In genomic region chr1:105663171-105663961, GRCm38 (mm10) we compare ENCODE assay signal across 8 mouse cellular contexts. TPM values are rescaled to one million over a fixed set of nuclear protein-coding genes. Genes with fewer than 3 reads are reported as not detected.
DNase-seq lines count a peak whose midpoint lies in the region; ATAC-seq and TF ChIP-seq lines count a peak whose summit lies in the region.

Gene Pign, minus strand, starts transcription at chr1:105663677.
Gene Relch, plus strand, starts transcription at chr1:105663861.

- TF ChIP-seq POLR2A in MEL (IDR thresholded peaks at IDR 0.05; ENCODE audit: control insufficient read depth in 1 of 2, insufficient read depth in 1 of 2, low read depth in 1 of 2, low read length in 2 of 2, poor library complexity in 1 of 2) = peak; percentile 55 to 92; a peak in 3 of 4 replicates
- TF ChIP-seq POLR2A in cerebellum, adult 2 months (IDR thresholded peaks at IDR 0.05; ENCODE audit: borderline replicate concordance, insufficient read depth, low read length) = peak; percentile 93

- no peak for TF ChIP-seq RAD21 in MEL (IDR thresholded peaks at IDR 0.05; ENCODE audit: low read depth, low read length)

- H3K4me2 ChIP-seq in forebrain, postnatal 0 days (ENCODE audit: low read depth) = peak within 1 kb of the TSS; percentile 92
- H3K4me2 ChIP-seq in lung, embryonic 15.5 days = peak within 1 kb of the TSS; percentile 74

- peak within 1 kb of the TSS; percentile 82 to 95 for H3K4me3 ChIP-seq in MEL (ENCODE audit: control insufficient read depth in 1 of 2, insufficient read depth in 1 of 2, low read depth in 2 of 2, low read length in 2 of 2)
- H3K4me3 ChIP-seq in cerebellum, adult 2 months (replicated peaks; ENCODE audit: insufficient read depth, low read depth, low read length) = peak within 1 kb of the TSS; percentile 90
- H3K4me3 ChIP-seq in forebrain, postnatal 0 days (ENCODE audit: low read depth, low read length) = peak within 1 kb of the TSS; percentile 95
- H3K4me3 ChIP-seq in lung, embryonic 15.5 days = peak within 1 kb of the TSS; percentile 98

- TF ChIP-seq EP300 in MEL (IDR thresholded peaks at IDR 0.05; ENCODE audit: low read depth in 1 of 2, low read length in 2 of 2) = peak; percentile 63 to 66

- WGBS in cerebellum, adult 2 months = under 1% methylated on average over 41 of the region's 41 CpGs
- WGBS in forebrain, postnatal 0 days = 2% methylated on average over 41 of the region's 41 CpGs
- WGBS in lung, embryonic 15.5 days = under 1% methylated on average over 41 of the region's 41 CpGs

- no peak for TF ChIP-seq CTCF in MEL (IDR thresholded peaks at IDR 0.05 in 2 of 3, conservative IDR thresholded peaks at IDR 0.05 in 1 of 3; ENCODE audit: control insufficient read depth in 1 of 3, insufficient read depth in 1 of 3, low read depth in 2 of 3, low read length in 3 of 3, poor library complexity in 1 of 3, severe bottlenecking in 1 of 3)
- no peak for TF ChIP-seq CTCF in cerebellum, adult 2 months (IDR thresholded peaks at IDR 0.05; ENCODE audit: borderline replicate concordance, insufficient read depth, low read depth, low read length)
- peak; percentile 45 for TF ChIP-seq CTCF in forebrain, postnatal 0 days (IDR thresholded peaks at IDR 0.05; ENCODE audit: low read depth)

- no peaks in the 10 kb centered on the region for H3K27me3 ChIP-seq in MEL (ENCODE audit: control insufficient read depth in 1 of 2, insufficient read depth in 2 of 2, low read length in 2 of 2)
- no peaks in the 10 kb centered on the region for H3K27me3 ChIP-seq in cerebellum, adult 2 months (ENCODE audit: control insufficient read depth, insufficient read depth, low read length)
- no peaks in the 10 kb centered on the region for H3K27me3 ChIP-seq in forebrain, postnatal 0 days (ENCODE audit: insufficient read depth, low read length)
- H3K27me3 ChIP-seq in lung, embryonic 15.5 days = no peaks in the 10 kb centered on the region

- H3K9me3 ChIP-seq in MEL (replicated peaks; ENCODE audit: insufficient read depth, low read length) = no peaks in the 10 kb centered on the region
- no peaks in the 10 kb centered on the region for H3K9me3 ChIP-seq in forebrain, postnatal 0 days (ENCODE audit: low read length)
- H3K9me3 ChIP-seq in lung, embryonic 15.5 days = no peaks in the 10 kb centered on the region

- peak within 1 kb of the TSS; percentile 86 for H3K27ac ChIP-seq in MEL (ENCODE audit: control insufficient read depth, low read depth, low read length)
- H3K27ac ChIP-seq in cerebellum, adult 2 months (ENCODE audit: insufficient read depth, low read length) = peak within 1 kb of the TSS; percentile 73
- H3K27ac ChIP-seq in forebrain, postnatal 0 days (ENCODE audit: low read depth, low read length) = peak within 1 kb of the TSS; percentile 94
- H3K27ac ChIP-seq in lung, embryonic 15.5 days = peak within 1 kb of the TSS; percentile 64

- peak; percentile 98 for ATAC-seq in forebrain, postnatal 0 days
- peak; percentile 99 for ATAC-seq in lung, embryonic 15.5 days (ENCODE audit: borderline replicate concordance, extremely low read depth, low FRiP score, low TSS enrichment)

- H3K36me3 ChIP-seq in MEL (ENCODE audit: control insufficient read depth in 1 of 2, insufficient read depth in 2 of 2, low read length in 2 of 2) = peaks cover 7 to 31% of the 10 kb centered on the region in 2 experiments
- H3K36me3 ChIP-seq in forebrain, postnatal 0 days (ENCODE audit: insufficient read depth) = no peaks in the 10 kb centered on the region
- no peaks in the 10 kb centered on the region for H3K36me3 ChIP-seq in lung, embryonic 15.5 days

- peak; percentile 100 for DNase-seq in MEL (ENCODE audit: low read depth, low spot score)
- DNase-seq in cerebellum, adult 2 months = peak; percentile 94 to 98
- peak; percentile 99 for DNase-seq in forebrain, postnatal 0 days
- peak; percentile 98 for DNase-seq in heart, postnatal 4 days
- peak; percentile 97 to 98 for DNase-seq in layer of hippocampus, adult 8-10 months (ENCODE audit: low spot score in 2 of 2)
- peak; percentile 99 for DNase-seq in ovary, adult 18-20 months (ENCODE audit: low spot score)
- peak; percentile 99 for DNase-seq in thymus, postnatal 0 days (ENCODE audit: low spot score)

- H3K79me2 ChIP-seq in MEL (ENCODE audit: control insufficient read depth, insufficient read depth, low read length, poor library complexity) = peaks cover 44% of the 10 kb centered on the region

- peaks cover 4 to 20% of the 10 kb centered on the region in 2 experiments for H3K4me1 ChIP-seq in MEL (ENCODE audit: control insufficient read depth in 1 of 2, insufficient read depth in 2 of 2, low read length in 2 of 2)
- H3K4me1 ChIP-seq in cerebellum, adult 2 months (ENCODE audit: control insufficient read depth, insufficient read depth, low read length) = peaks cover 8% of the 10 kb centered on the region; the same call in 1 of the 2 replicates
- H3K4me1 ChIP-seq in forebrain, postnatal 0 days (ENCODE audit: insufficient read depth) = peaks cover 25% of the 10 kb centered on the region
- H3K4me1 ChIP-seq in lung, embryonic 15.5 days = peaks cover 6% of the 10 kb centered on the region; the same call in 1 of the 2 replicates

- peak within 1 kb of the TSS; percentile 87 for H3K9ac ChIP-seq in MEL (ENCODE audit: control insufficient read depth, low read depth, low read length, poor library complexity, severe bottlenecking)
- peak within 1 kb of the TSS; percentile 96 for H3K9ac ChIP-seq in forebrain, postnatal 0 days
- peak within 1 kb of the TSS; percentile 83 for H3K9ac ChIP-seq in lung, embryonic 15.5 days

TF ChIP-seq in MEL, 35 proteins besides CTCF, POLR2A, EP300 and RAD21 (continues in another document):
- TF ChIP-seq ETS1 (IDR thresholded peaks at IDR 0.05; ENCODE audit: low read depth, low read length) (peak; percentile 59; the same call in 1 of the 2 replicates), GATA1 (IDR thresholded peaks at IDR 0.05; ENCODE audit: low read depth, low read length) (peak; percentile 51; the same call in 1 of the 2 replicates), ZKSCAN1 (IDR thresholded peaks at IDR 0.05; ENCODE audit: low read depth, low read length) (no peak), POLR2AphosphoS2 (IDR thresholded peaks at IDR 0.05; ENCODE audit: low read length) (peak; percentile 90; the same call in 1 of the 2 replicates), BHLHE40 (IDR thresholded peaks at IDR 0.05; ENCODE audit: borderline replicate concordance, low read depth, low read length) (no peak), SMC3 (IDR thresholded peaks at IDR 0.05; ENCODE audit: low read depth, low read length) (no peak), POLR2AphosphoS5 (IDR thresholded peaks at IDR 0.05; ENCODE audit: borderline replicate concordance, low read depth, low read length) (peak; percentile 2; the same call in 1 of the 2 replicates), GABPA (IDR thresholded peaks at IDR 0.05; ENCODE audit: low read depth, low read length) (no peak; the same call in 1 of the 2 replicates), TBP (IDR thresholded peaks at IDR 0.05; ENCODE audit: low read depth, low read length) (peak; percentile 65), TAL1 (IDR thresholded peaks at IDR 0.05; ENCODE audit: low read length) (peak; percentile 73), TCF12 (IDR thresholded peaks at IDR 0.05; ENCODE audit: low read depth, low read length) (0 out of 2 replicates have a peak, but pooled peaks have one; percentile 24), USF2 (IDR thresholded peaks at IDR 0.05; ENCODE audit: borderline replicate concordance in 1 of 2, insufficient read depth in 1 of 2, low read depth in 1 of 2, low read length in 2 of 2) (no peak), CHD1 (IDR thresholded peaks at IDR 0.05; ENCODE audit: low read depth, low read length) (no peak), KAT2A (conservative IDR thresholded peaks at IDR 0.05; ENCODE audit: low read depth, low read length) (no peak; the same call in 1 of the 2 replicates), HCFC1 (IDR thresholded peaks at IDR 0.05; ENCODE audit: low read depth, low read length) (peak; percentile 82), NRF1 (IDR thresholded peaks at IDR 0.05; ENCODE audit: insufficient read depth, low read depth, low read length, poor library complexity, severe bottlenecking) (no peak), MXI1 (IDR thresholded peaks at IDR 0.05; ENCODE audit: low read depth, low read length) (peak; percentile 81), MEF2A (IDR thresholded peaks at IDR 0.05; ENCODE audit: extremely low read depth, insufficient replicate concordance, low read depth, low read length, poor library complexity, severe bottlenecking) (no peak), CHD2 (IDR thresholded peaks at IDR 0.05; ENCODE audit: low read length) (peak; percentile 97), NELFE (IDR thresholded peaks at IDR 0.05; ENCODE audit: low read depth, low read length) (peak; percentile 87), MAZ (IDR thresholded peaks at IDR 0.05; ENCODE audit: low read depth, low read length) (no peak; the same call in 1 of the 2 replicates), MAFK (IDR thresholded peaks at IDR 0.05; ENCODE audit: borderline replicate concordance, low read depth, low read length) (no peak)

RNA-seq across cellular contexts. Expression of gene Pign, which starts in this region (rescaled TPM):
- 36.1 and 38.8 TPM in 2 replicates for total RNA-seq in MEL (2012; rRNA removed)
- 10 to 100 TPM; 27.1 to 59.0 TPM for polyA plus RNA-seq in MEL (2012; ENCODE audit: insufficient read depth in 1 of 2, insufficient read length in 2 of 2, low read depth in 1 of 2, low replicate concordance in 2 of 2, missing spikeins in 1 of 2)
- 21.7 and 24.7 TPM in 2 replicates for polyA plus RNA-seq in cerebellum, adult 2 months (2012; rRNA removed)
- total RNA-seq in forebrain, postnatal 0 days (2014; rRNA removed) = 21.5 and 22.8 TPM in 2 replicates
- 3.0 and 5.8 TPM in 2 replicates for polyA plus RNA-seq in forebrain, postnatal 0 days (2015; fragmentation: Nextera tagmentation; extraction: Ambion mirVana)
- 10 to 100 TPM; 23.6 to 25.7 TPM for total RNA-seq in heart, postnatal 4 days (2021)
- total RNA-seq in layer of hippocampus, adult 8-10 months (2022) = 10 to 100 TPM; 17.5 to 27.9 (median 23.5) TPM
- 14.7 and 16.4 TPM in 2 replicates for polyA plus RNA-seq in lung, embryonic 15.5 days (2015; fragmentation: Nextera tagmentation; extraction: Ambion mirVana)
- 6.8 and 8.2 TPM in 2 replicates for polyA plus RNA-seq in thymus, postnatal 0 days (2015; fragmentation: Nextera tagmentation; extraction: Ambion mirVana)

RNA-seq across cellular contexts. Expression of gene Relch, which starts in this region (rescaled TPM):
- total RNA-seq in MEL (2012; rRNA removed) = 29.2 and 31.4 TPM in 2 replicates
- 10 to 100 TPM; 39.0 to 41.9 TPM for polyA plus RNA-seq in MEL (2012; ENCODE audit: insufficient read depth in 1 of 2, insufficient read length in 2 of 2, low read depth in 1 of 2, low replicate concordance in 2 of 2, missing spikeins in 1 of 2)
- polyA plus RNA-seq in cerebellum, adult 2 months (2012; rRNA removed) = 48.5 and 58.1 TPM in 2 replicates
- 69.5 and 85.8 TPM in 2 replicates for total RNA-seq in forebrain, postnatal 0 days (2014; rRNA removed)
- polyA plus RNA-seq in forebrain, postnatal 0 days (2015; fragmentation: Nextera tagmentation; extraction: Ambion mirVana) = 31.2 and 41.1 TPM in 2 replicates
- total RNA-seq in heart, postnatal 4 days (2021) = 10 to 100 TPM; 28.4 to 35.7 TPM
- total RNA-seq in layer of hippocampus, adult 8-10 months (2022) = 10 to 100 TPM; 78.2 to 97.8 (median 88.8) TPM
- 24.0 and 25.3 TPM in 2 replicates for polyA plus RNA-seq in lung, embryonic 15.5 days (2015; fragmentation: Nextera tagmentation; extraction: Ambion mirVana)
- polyA plus RNA-seq in thymus, postnatal 0 days (2015; fragmentation: Nextera tagmentation; extraction: Ambion mirVana) = 26.7 and 35.0 TPM in 2 replicates

Comparison
In these comparisons a context has a peak if more than half of its experiments do, and no peak if none do; other contexts are left out.
1. Peak in every context shown above with its lines: DNase-seq, ATAC-seq, H3K4me3 ChIP-seq and H3K27ac ChIP-seq.